Mouse (Mus musculus): ENCODE measurements around the gene Gm960.

DNA sequence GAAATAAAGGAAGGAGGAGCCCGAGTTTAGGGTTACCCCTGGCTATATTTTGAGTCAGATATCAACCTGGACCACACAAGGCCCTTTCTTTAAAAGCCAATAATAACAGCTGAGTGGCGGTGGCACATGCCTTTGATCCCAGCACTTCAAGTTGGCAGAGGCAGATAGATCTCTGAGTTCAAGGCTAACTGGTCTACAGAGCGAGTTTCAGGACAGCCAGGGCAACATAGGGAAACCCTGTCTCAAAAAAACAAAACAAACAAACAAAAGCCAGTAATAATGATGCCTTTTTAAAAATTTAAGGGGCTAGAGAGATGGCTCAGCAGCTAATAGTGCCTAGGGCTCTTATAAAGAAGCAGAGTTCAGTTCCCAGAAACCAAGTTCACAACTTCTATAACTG, 4.1 kb downstream of the Gm960 start:
- TF ChIP-seq CTCF (IDR thresholded peaks at IDR 0.05; ENCODE audit: control insufficient read depth, insufficient read depth, insufficient replicate concordance, low read depth, low read length) (no peak), POLR2A (IDR thresholded peaks at IDR 0.05; ENCODE audit: control insufficient read depth, low read depth, low read length) (no peak)
